Mouse (Mus musculus) CD4-positive, CD25-positive, alpha-beta regulatory T cell, adult 2 months (primary cell): ENCODE measurements around the gene Gm8994.

Source experiments
- DNase-seq: peaks from one replicate; pipeline ENCODE4 v3.0.0-alpha.2; 2012; ENCODE audit warnings: low read depth, low spot score

The Gm8994 gene

GRCm38 (mm10) chr6:136363313-136363712, 36.0 kb downstream of the Gm8994 start:
- no peak for DNase-seq

- no peak for DNase-seq
Measured at GRCm38 (mm10) chr6:136364008-136364407, 36.7 kb downstream of the Gm8994 start.

- no peak for DNase-seq
Measured at GRCm38 (mm10) chr6:136364430-136365098, 37.2 kb downstream of the Gm8994 start.

GRCm38 (mm10) chr6:136376097-136376496, 48.8 kb downstream of the Gm8994 start:
- peak; percentile 45 for DNase-seq
